Mouse (Mus musculus): Measurements from ENCODE around the gene Sptssb. TPM values are rescaled to one million over a fixed set of nuclear protein-coding genes. Genes with fewer than 3 reads are reported as not detected.

Gene Sptssb
- polyA plus RNA-seq (2015; fragmentation: Nextera tagmentation; extraction: Ambion mirVana): 1.8 and 2.5 TPM in 2 replicates

DNA sequence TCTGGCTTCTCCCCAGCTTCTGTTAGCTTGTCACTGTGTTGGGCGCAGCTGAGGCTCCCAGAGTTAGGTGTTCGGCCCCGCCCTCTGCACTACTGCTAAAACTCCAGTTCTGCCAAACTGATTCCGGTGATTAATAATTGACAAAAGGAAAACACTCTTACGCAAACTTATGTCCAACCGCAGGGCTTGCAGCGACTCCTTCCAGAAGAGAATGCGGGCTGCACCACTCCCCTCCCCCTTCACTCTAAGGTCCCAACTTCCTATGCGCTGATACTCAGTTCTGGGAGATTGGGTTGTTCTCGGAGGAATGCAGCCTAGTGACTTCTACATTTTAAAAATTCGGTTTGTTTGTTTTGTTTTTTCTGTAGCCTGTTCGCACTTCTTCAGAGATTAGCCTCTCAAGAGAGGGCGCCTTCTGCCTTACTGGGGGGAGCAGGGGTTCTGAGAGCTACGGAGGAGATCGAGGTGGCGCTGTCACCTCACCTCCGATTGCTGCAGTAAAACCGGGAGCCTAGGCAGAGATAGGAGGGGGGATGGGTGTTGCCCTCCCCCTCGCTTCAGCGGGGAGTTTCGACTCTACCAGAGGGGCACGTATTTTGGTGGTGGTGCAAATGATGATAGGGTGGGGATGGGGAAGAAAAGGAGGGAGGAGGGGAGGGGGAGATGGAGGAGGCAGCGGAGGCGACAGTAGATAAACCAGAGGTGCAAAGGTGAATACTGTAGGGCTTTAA, at the start of gene Sptssb:
Sptssb (minus strand) TSS at position 83 of the 731 bp plus-strand sequence.
- Histone ChIP-seq H3K27ac (no peak within 1 kb of the TSS), H3K4me2 (peak within 1 kb of the TSS; percentile 95), H3K9ac (peak within 1 kb of the TSS; percentile 23; the same call in 1 of the 2 replicates), H3K4me1 (peaks cover 23% of the 10 kb centered on the region), H3K27me3 (peaks cover 16% of the 10 kb centered on the region), H3K36me3 (no peaks in the 10 kb centered on the region), H3K9me3 (replicated peaks) (no peaks in the 10 kb centered on the region), H3K4me3 (replicated peaks) (peak within 1 kb of the TSS; percentile 48)
- ATAC-seq (replicated peaks; ENCODE audit: low FRiP score): peak; percentile 82
- 2% methylated on average over 24 of the region's 24 CpGs for WGBS

GRCm38 (mm10) chr3:69908074-69908473, 48.3 kb upstream of the Sptssb start:
- Histone ChIP-seq H3K36me3 (no peaks in the 10 kb centered on the region), H3K4me3 (replicated peaks) (no peak overlapping the region), H3K4me1 (peaks cover 5% of the 10 kb centered on the region), H3K27ac (no peak overlapping the region), H3K9ac (no peak overlapping the region), H3K27me3 (no peaks in the 10 kb centered on the region), H3K9me3 (replicated peaks) (no peaks in the 10 kb centered on the region), H3K4me2 (no peak overlapping the region)
- no peak for ATAC-seq (replicated peaks; ENCODE audit: low FRiP score)
- 55% methylated on average over 4 of the region's 4 CpGs for WGBS

- Histone ChIP-seq H3K4me2 (no peak overlapping the region), H3K9ac (no peak overlapping the region), H3K4me3 (replicated peaks) (no peak overlapping the region), H3K27ac (no peak overlapping the region), H3K9me3 (replicated peaks) (no peaks in the 10 kb centered on the region), H3K27me3 (no peaks in the 10 kb centered on the region), H3K36me3 (no peaks in the 10 kb centered on the region), H3K4me1 (0 out of 2 replicates have a peak, but pooled peaks cover under 1% of the 10 kb centered on the region)
- 51% methylated on average over 6 of the region's 6 CpGs for WGBS
- ATAC-seq (replicated peaks; ENCODE audit: low FRiP score): no peak
Observed at GRCm38 (mm10) chr3:69907564-69907963, 47.8 kb upstream of the Sptssb start.

GRCm38 (mm10) chr3:69902787-69903477, 43.2 kb upstream of the Sptssb start:
- H3K27me3 ChIP-seq: no peaks in the 10 kb centered on the region
- H3K36me3 ChIP-seq: no peaks in the 10 kb centered on the region
- no peak overlapping the region for H3K4me2 ChIP-seq
- H3K4me1 ChIP-seq: 0 out of 2 replicates have a peak, but pooled peaks cover 4% of the 10 kb centered on the region
- no peak overlapping the region for H3K27ac ChIP-seq
- no peak for ATAC-seq (replicated peaks; ENCODE audit: low FRiP score)
- H3K9ac ChIP-seq: no peak overlapping the region
- no peaks in the 10 kb centered on the region for H3K9me3 ChIP-seq (replicated peaks)
- 86% methylated on average over 9 of the region's 9 CpGs for WGBS
- H3K4me3 ChIP-seq (replicated peaks): no peak overlapping the region

- H3K27ac ChIP-seq: no peak overlapping the region
- H3K4me2 ChIP-seq: no peak overlapping the region
- H3K9me3 ChIP-seq (replicated peaks): no peaks in the 10 kb centered on the region
- H3K4me3 ChIP-seq (replicated peaks): no peak overlapping the region
- H3K4me1 ChIP-seq: 0 out of 2 replicates have a peak, but pooled peaks cover 4% of the 10 kb centered on the region
- no peaks in the 10 kb centered on the region for H3K36me3 ChIP-seq
- ATAC-seq (replicated peaks; ENCODE audit: low FRiP score): no peak
- no peak overlapping the region for H3K9ac ChIP-seq
- no peaks in the 10 kb centered on the region for H3K27me3 ChIP-seq
- WGBS: 43% methylated on average over 2 of the region's 2 CpGs
Observed at GRCm38 (mm10) chr3:69902382-69902781, 42.6 kb upstream of the Sptssb start.

DNA sequence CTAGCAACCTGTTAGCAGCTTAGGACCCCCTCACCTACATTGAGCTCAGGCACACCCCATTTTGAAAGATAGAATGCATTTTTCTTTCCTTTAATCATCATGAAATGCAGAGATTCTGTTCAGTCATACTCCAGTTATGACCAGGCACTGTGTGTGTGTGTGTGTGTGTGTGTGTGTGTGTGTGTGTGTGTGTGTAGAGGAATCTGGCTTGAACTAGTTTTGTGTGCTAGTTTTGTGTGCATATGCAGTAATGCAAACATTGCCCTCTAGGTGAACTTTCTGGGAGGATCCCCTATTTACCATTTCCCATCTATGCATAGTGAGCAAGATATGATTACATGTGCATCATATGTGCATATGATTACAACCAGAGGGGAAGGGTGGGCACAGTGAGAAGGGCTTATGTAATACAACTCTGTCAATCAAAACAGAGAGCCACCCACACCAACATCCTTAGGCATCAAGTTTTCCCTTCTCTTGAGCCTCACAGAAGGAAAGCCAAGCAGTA, 42.2 kb upstream of the Sptssb start:
- H3K4me3 ChIP-seq (replicated peaks): no peak overlapping the region
- no peak overlapping the region for H3K27ac ChIP-seq
- H3K9ac ChIP-seq: no peak overlapping the region
- H3K36me3 ChIP-seq: no peaks in the 10 kb centered on the region
- ATAC-seq (replicated peaks; ENCODE audit: low FRiP score): no peak
- H3K9me3 ChIP-seq (replicated peaks): no peaks in the 10 kb centered on the region
- H3K4me1 ChIP-seq: 0 out of 2 replicates have a peak, but pooled peaks cover 4% of the 10 kb centered on the region
- H3K27me3 ChIP-seq: no peaks in the 10 kb centered on the region
- no peak overlapping the region for H3K4me2 ChIP-seq

DNA sequence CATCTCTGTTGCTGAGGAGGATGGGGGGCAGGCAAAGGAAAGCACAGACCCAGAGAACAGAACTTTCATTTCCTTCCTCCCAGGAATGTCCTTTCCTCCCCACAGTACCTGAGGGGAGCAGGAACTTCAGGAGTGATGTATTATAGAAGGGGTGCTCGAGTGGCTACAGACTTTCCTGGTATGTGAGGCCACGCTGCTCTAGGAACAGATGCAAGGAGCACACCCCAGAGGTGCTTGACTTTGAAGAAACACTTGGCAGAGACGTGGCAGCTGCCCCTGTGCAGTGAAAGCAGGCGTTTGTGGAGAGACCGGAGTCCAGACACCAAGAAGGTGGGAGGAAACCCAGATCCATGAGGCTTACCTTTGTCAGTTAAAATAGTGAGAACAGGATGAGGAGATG, 40.6 kb upstream of the Sptssb start:
- H3K36me3 ChIP-seq: no peaks in the 10 kb centered on the region
- no peak for ATAC-seq (replicated peaks; ENCODE audit: low FRiP score)
- WGBS: 55% methylated on average over 5 of the region's 5 CpGs
- no peaks in the 10 kb centered on the region for H3K9me3 ChIP-seq (replicated peaks)
- no peak overlapping the region for H3K4me2 ChIP-seq
- no peak overlapping the region for H3K9ac ChIP-seq
- no peak overlapping the region for H3K27ac ChIP-seq
- 0 out of 2 replicates have a peak, but pooled peaks cover 4% of the 10 kb centered on the region for H3K4me1 ChIP-seq
- H3K4me3 ChIP-seq (replicated peaks): no peak overlapping the region
- H3K27me3 ChIP-seq: no peaks in the 10 kb centered on the region

GRCm38 (mm10) chr3:69897917-69898594, 38.3 kb upstream of the Sptssb start:
- 0 out of 2 replicates have a peak, but pooled peaks cover 4% of the 10 kb centered on the region for H3K4me1 ChIP-seq
- ATAC-seq (replicated peaks; ENCODE audit: low FRiP score): no peak
- H3K36me3 ChIP-seq: no peaks in the 10 kb centered on the region
- H3K27me3 ChIP-seq: no peaks in the 10 kb centered on the region
- WGBS: 76% methylated on average over 7 of the region's 8 CpGs
- H3K4me3 ChIP-seq (replicated peaks): no peak overlapping the region
- H3K9ac ChIP-seq: no peak overlapping the region
- H3K4me2 ChIP-seq: no peak overlapping the region
- H3K27ac ChIP-seq: no peak overlapping the region
- no peaks in the 10 kb centered on the region for H3K9me3 ChIP-seq (replicated peaks)

- H3K27ac ChIP-seq: no peak overlapping the region
- no peaks in the 10 kb centered on the region for H3K36me3 ChIP-seq
- WGBS: 84% methylated on average over 11 of the region's 11 CpGs
- H3K4me2 ChIP-seq: no peak overlapping the region
- H3K4me1 ChIP-seq: no peaks in the 10 kb centered on the region
- no peak overlapping the region for H3K9ac ChIP-seq
- H3K27me3 ChIP-seq: no peaks in the 10 kb centered on the region
- H3K4me3 ChIP-seq (replicated peaks): no peak overlapping the region
- H3K9me3 ChIP-seq (replicated peaks): no peaks in the 10 kb centered on the region
- ATAC-seq (replicated peaks; ENCODE audit: low FRiP score): no peak
Observed at GRCm38 (mm10) chr3:69895516-69895915, 35.8 kb upstream of the Sptssb start.

- 83% methylated on average over 9 of the region's 9 CpGs for WGBS
- Histone ChIP-seq H3K4me3 (replicated peaks) (no peak overlapping the region), H3K27me3 (no peaks in the 10 kb centered on the region), H3K27ac (no peak overlapping the region), H3K9me3 (replicated peaks) (no peaks in the 10 kb centered on the region), H3K4me2 (no peak overlapping the region), H3K36me3 (no peaks in the 10 kb centered on the region), H3K4me1 (no peaks in the 10 kb centered on the region), H3K9ac (no peak overlapping the region)
- no peak for ATAC-seq (replicated peaks; ENCODE audit: low FRiP score)
Observed at GRCm38 (mm10) chr3:69892187-69893094, 32.7 kb upstream of the Sptssb start.

GRCm38 (mm10) chr3:69885866-69886265, 26.1 kb upstream of the Sptssb start:
- 34% methylated on average over 2 of the region's 2 CpGs for WGBS
- Histone ChIP-seq H3K9me3 (replicated peaks) (no peaks in the 10 kb centered on the region), H3K4me2 (no peak overlapping the region), H3K4me1 (0 out of 2 replicates have a peak, but pooled peaks cover 3% of the 10 kb centered on the region), H3K36me3 (no peaks in the 10 kb centered on the region), H3K27me3 (no peaks in the 10 kb centered on the region), H3K9ac (no peak overlapping the region), H3K4me3 (replicated peaks) (no peak overlapping the region), H3K27ac (no peak overlapping the region)
- no peak for ATAC-seq (replicated peaks; ENCODE audit: low FRiP score)
